ENCODE assay signal across 20 mouse cellular contexts in the genomic region with DNA sequence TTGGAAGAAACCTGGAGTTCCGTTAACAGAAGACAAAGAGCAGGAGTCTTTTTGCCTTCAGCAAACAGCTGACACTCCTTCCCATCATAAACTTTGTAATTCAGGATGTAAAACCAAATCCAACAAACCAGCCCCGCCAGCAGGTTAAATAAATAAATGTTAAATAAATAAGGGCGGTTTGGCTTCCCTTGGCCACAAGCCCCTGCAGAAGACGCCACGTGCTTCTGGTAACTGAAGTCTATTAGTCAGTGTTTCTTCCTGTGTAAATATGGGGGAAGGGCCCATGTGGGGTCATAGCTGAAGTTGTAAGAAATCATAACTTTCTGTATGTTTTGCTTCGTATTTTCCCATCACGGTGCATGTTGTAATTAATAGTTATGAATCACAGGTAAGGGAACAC.
"Had no signal": no experiment of that assay in that cellular context is flagged by ENCODE, and none has a peak within 500 bp of the region (broad histone marks: within the 10 kb centered on the region; RNA-seq: fewer than 3 reads in every experiment).

No protein-coding gene starts in this region.

- ATAC-seq: liver, embryonic 12.5 days had no signal

- DNase-seq: kidney, adult 2 months; kidney, postnatal 10 days; kidney, postnatal 36 days; layer of hippocampus, postnatal 36 days; lung, adult 18-20 months; lung, postnatal 4 days; midbrain, embryonic 14.5 days; right cerebral cortex, adult 18-20 months; right cerebral cortex, postnatal 14 days; right cerebral cortex, postnatal 4 days; thymus, adult 2 months; thymus, postnatal 14 days; thymus, postnatal 4 days had no signal

- H3K9ac ChIP-seq: kidney, embryonic 15.5 days; liver, embryonic 12.5 days; liver, embryonic 15.5 days; neural tube, embryonic 12.5 days; neural tube, embryonic 15.5 days had no signal

- H3K36me3 ChIP-seq: kidney, embryonic 15.5 days; liver, embryonic 12.5 days; liver, embryonic 15.5 days; neural tube, embryonic 12.5 days; neural tube, embryonic 15.5 days had no signal

- H3K4me1 ChIP-seq: kidney, embryonic 15.5 days; liver, embryonic 12.5 days; liver, embryonic 15.5 days; neural tube, embryonic 12.5 days had no signal

- H3K27ac ChIP-seq: kidney, embryonic 15.5 days; left cerebral cortex, adult 2 months; liver, embryonic 12.5 days; liver, embryonic 15.5 days; neural tube, embryonic 12.5 days; neural tube, embryonic 15.5 days; stomach, postnatal 0 days had no signal

- H3K4me3 ChIP-seq: kidney, embryonic 15.5 days; left cerebral cortex, adult 2 months; liver, embryonic 12.5 days; liver, embryonic 15.5 days; neural tube, embryonic 12.5 days; neural tube, embryonic 15.5 days had no signal

- H3K27me3 ChIP-seq: kidney, embryonic 15.5 days; liver, embryonic 12.5 days; liver, embryonic 15.5 days; neural tube, embryonic 12.5 days; neural tube, embryonic 15.5 days had no signal
